Mouse (Mus musculus) ES-E14 (cell line): ENCODE data around the gene Cyp2r1.
"Not testable (repeated sequence)": the region's sequence is repeated elsewhere in the genome, so short reads cannot be mapped to it uniquely, and the experiment has no call there.

Experiments used
- CHD2 ChIP-seq: IDR thresholded peaks from 2 replicates; pipeline ENCODE4 v1.6.1; 2014; ENCODE audit warnings: mild to moderate bottlenecking, low read depth, low read length, inconsistent platforms
- MAFK ChIP-seq: IDR thresholded peaks from 2 replicates; pipeline ENCODE4 v1.6.1; 2014; ENCODE audit warnings: mild to moderate bottlenecking, low read depth, low read length, inconsistent platforms; ENCODE audit not compliant: insufficient read depth
- ZNF384 ChIP-seq: IDR thresholded peaks from 2 replicates; pipeline ENCODE4 v1.6.1; 2012; ENCODE audit warnings: low read depth, low read length, inconsistent platforms

GRCm38 (mm10) chr7:114573866-114574265, 11.1 kb upstream of the Cyp2r1 start:
- not testable (repeated sequence) for TF ChIP-seq ZNF384, CHD2, MAFK
